Mouse (Mus musculus): ENCODE measurements around the gene Ipcef1.
A peak's percentile ranks its signal among the peaks of the same experiment; 100 is the strongest.

The Ipcef1 gene

DNA sequence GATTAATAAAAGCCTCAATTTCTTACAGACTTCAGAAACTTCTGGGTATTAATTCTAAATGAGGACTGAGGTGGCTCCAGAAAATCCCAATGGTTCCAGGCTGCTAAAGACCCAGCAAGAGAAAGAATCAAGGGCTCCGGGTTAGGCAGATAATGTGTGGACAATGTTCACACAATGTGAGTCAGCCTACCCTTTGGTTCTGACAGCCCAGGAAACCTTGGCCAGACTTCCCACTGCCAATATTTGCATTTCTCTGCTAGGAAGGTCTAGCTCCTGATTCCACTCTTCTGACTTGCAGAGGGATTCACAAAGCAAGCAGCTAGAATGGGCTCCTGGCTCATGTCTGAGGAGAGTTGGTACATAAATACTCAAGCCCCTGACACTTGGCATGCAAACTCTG is 83.9 kb downstream of the Ipcef1 start:
- no peak for DNase-seq (ENCODE audit: low read depth, low spot score)

DNA sequence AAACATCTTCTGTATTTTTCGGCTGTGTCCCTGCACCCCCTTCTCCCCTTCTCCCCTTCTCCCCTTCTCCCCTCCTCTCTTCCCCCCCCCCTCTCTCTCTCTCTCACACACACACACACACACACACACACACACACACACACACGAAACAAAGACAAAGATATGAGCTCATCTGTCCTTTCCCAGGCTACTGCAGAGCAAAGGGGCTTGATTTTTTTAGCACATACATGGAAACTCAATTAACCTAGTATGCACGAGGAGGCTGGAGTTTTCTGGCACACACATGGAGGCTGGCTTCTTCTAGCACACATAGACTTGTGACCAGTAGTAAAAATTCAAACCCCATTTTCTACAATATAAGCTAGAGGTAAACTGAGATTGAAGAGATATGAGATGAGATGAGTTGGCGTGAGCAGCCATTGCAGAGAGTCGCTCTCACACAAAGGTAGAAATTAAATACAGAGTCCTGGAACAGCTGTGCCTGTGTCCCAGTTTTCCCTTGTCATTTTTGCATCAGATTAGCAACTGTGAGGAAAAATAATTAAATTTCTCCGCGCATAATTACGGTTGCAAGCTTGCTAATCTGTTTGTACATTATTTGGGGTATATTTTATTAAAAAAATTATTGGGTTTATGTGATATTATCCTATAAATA is 84.6 kb downstream of the Ipcef1 start:
- no peak for DNase-seq (ENCODE audit: low read depth, low spot score)

DNA sequence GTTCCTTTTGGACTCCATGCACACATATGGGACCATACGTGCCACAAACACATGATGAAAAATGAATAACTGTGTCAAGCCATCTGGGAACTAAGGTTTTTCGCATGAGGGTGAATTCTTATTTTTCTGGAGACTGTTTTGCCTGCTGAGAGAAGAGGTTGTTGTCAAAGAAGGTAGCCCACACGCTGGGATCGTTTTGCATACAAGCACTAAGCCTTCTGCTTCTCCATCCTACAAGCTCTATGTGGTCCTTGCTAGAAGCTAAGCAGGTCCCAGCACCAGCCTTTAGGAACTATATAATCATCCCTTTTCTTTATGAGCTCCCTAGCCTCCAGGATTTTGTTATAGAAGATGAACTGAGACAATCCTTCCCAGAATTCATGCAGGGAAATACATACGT is 93.5 kb downstream of the Ipcef1 start:
- DNase-seq (ENCODE audit: low read depth, low spot score): no peak

DNA sequence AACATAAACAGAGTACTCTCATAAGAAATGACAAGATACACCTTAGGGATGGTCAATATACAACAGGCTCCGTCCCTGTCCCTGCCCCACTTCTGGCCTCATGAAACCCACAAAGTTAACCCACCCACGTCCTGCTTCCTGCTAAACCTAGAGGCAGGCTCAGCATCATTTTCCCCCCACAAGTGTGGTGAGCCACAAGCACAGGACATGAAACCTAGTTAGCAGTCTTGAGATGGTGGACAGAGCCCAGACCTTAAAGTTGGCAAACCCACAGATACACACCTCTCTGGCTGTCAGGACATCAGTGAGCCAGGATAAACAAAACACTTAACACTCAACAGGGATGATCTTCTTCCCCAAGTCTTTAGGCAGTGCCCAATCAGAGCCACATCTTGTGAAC is 95.9 kb downstream of the Ipcef1 start:
- DNase-seq (ENCODE audit: low read depth, low spot score): no peak

DNA sequence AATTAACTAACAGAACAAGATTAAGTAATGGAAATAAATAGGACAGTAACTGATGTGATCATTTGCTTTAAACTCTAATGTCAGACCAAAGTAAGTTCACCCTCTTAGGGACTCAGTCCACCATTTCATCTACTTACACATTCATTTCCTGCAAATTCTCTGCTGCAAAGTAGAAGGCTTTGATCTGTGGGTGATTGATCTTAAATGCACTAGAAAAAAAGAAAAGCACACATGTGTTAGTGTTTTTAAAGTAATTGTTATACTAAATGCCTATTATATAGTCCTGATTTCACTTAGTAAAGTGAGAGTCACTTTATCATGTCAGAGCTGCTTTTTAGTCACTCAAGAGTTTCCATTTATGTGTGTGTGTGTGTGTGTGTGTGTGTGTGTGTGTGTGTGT is 97.7 kb downstream of the Ipcef1 start:
- no peak for DNase-seq (ENCODE audit: low read depth, low spot score)

DNA sequence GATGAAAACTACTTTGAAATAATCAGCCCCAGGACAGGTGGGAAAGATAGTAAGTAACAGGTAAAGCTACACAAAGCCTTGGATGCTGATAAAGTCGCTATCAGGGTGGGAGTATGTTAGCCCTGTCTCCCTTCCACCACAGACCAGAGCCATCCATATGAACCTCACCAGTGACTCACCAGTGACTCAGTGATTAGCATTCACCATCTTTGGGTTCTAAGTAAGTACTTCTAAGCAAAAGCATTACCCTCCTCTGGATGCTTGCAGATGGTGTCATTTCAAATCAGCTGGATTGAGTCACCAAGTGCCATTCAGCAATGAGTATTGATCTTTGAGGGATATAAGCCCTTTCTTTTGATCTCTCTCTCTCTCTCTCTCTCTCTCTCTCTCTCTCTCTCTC is 99.2 kb downstream of the Ipcef1 start:
- DNase-seq (ENCODE audit: low read depth, low spot score): no peak

DNA sequence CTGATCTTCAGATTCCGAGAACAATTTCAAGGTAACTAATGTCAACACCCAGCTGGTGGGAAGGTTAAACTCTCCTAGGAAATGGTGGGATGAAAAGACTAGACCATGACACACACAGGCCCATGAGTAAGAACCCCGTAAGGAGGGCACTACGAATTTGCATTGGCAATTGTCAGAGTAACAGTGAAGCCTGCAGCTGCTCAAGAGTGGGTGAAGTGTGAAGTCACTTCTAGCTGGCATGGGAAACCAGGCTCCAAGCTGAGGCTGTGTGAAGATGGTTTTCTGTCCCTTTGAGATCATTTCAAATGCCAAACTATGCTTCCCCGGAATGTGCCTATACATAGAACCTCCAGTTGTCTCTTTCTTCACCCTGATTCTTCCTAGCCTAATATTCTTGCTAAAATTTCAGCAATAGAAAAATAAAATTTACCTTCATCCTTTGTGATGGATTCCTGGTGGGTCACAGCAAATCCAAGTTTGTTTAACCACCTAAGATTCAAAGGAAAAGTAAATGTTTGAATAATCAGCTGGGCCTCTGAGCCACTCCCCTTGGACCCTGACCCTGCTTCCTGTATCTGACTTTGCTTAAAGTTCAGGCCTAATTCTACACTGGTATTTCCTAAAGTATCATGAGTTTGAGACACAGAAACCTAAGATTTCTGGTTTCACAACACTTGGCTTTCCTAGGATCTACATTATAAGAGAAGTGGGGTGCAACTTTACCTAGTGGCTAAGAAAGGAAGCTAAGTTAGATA is 115.4 kb downstream of the Ipcef1 start:
- no peak for DNase-seq (ENCODE audit: low read depth, low spot score)

DNA sequence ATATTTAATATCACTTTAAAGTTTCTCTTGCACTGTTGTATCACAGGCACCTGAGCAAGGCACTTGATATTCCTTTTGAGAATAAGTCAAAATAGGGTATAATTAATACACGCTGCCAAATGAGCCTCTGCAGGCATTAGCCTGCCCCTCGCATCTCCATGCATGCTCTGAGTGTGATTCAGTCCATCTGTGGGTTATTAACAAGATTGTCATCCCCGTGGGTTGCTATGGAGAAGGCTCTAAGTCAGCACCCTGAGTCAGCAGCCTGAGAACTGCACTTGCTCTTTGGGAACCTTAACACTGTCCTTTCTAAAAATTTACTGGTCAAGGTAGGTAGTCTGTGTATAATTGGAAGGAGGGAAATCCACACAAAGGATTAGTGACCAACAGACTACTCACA is 117.5 kb downstream of the Ipcef1 start:
- no peak for DNase-seq (ENCODE audit: low read depth, low spot score)

DNA sequence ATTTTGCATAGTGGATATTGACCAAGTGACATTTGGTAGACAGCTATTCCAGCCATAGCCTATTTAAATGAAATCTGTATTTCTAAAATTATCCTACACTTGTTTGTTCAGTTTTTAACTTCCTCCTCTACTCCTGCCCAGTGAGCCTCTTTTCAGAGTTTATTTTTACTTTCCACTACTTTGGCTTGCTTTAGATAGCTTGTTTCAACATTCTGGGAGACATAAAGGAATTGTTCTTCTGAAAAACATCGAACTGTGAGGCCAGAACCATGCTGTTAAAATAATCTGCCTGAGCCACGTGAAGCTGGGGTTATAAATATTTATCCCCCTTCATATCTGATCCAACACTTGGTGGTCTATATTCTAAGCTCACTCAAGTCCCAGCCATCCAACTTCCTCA is 121.4 kb downstream of the Ipcef1 start:
- DNase-seq (ENCODE audit: low read depth, low spot score): no peak

DNA sequence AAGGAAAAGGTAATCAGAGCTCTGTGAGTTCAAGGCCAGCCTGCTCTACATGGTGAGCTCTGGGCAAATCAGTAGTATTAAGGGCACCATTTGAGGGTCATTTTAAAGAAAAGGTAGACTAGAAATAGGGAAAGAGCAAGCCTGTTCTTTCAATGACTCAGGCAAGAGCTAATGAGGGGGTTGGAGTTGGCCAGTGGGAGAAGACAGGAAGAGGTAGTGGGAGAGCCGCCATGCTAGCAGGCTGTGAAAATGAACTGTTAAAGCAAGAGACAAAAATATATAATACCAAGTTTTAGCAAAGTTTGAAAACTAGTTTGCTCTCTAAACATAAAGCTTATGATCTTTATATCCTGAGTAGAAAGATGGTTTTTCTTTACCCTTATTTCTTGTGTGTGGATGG is 121.9 kb downstream of the Ipcef1 start:
- DNase-seq (ENCODE audit: low read depth, low spot score): no peak

DNA sequence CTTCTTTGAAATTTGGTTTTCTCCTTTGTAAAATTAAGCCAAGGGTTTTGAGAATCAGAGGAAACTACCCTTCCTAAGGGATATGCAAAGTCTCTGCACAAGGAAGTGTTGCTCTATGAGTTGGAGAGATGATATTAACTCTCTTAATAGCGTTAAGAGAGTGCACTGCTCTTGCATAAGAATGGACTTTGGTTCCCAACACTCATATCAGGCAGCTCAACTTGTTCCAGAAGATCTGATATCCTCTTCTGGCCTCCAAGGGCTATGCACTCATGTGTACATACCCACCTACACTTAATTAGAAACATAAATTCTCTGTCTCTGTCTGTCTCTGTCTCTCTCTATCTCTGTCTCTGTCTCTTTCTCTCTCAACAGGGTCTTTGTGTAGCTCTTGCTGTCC is 123.4 kb downstream of the Ipcef1 start:
- DNase-seq (ENCODE audit: low read depth, low spot score): no peak

DNA sequence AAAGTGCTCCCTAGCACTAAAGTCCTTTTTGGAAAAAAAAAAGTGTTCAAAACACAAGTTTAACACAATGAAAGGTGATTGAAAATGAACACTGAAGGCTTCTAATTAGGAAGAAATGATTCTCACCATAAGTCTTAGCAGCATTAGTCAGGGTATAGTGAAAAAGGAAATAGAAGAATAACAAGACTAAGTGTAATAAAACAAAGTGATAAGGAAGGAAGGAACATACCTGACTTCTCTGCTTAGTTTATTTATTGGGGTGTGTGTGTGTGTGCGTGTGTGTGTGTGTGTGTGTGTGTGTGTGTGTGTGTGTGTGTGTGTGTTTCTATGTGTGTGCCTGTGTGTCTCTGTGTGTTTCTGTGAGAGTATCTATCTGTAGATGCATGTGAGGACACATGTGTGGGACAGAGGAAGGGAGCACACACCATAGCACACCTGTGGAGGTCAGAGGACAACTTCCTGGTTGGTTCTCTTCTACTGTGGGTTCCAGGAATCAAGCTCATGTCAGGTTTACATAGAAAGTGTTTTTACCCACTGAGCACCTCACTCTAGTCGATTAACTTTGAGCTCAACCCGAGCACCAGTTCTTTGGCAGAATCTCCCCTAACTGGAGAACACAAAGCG is 124.6 kb downstream of the Ipcef1 start:
- DNase-seq (ENCODE audit: low read depth, low spot score): no peak

DNA sequence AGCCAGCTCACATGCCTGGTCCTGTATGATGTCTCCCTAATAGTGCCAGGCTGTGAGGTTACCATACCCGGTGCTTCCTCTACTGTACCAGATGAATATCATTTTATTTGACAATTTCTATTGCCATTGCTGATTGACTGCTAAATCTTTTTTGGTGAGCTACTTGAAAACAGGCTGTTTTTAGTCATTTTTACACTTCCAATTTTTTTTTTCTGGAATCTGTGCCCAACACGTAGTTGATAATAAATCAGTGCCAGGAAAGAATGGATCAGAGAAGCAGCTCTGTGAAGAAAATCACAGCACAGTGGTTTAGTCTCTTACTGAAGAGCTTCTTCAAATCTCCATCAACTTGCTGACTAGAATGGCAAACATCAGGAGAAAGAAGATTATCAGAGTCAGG is 125.6 kb downstream of the Ipcef1 start:
- no peak for DNase-seq (ENCODE audit: low read depth, low spot score)

DNA sequence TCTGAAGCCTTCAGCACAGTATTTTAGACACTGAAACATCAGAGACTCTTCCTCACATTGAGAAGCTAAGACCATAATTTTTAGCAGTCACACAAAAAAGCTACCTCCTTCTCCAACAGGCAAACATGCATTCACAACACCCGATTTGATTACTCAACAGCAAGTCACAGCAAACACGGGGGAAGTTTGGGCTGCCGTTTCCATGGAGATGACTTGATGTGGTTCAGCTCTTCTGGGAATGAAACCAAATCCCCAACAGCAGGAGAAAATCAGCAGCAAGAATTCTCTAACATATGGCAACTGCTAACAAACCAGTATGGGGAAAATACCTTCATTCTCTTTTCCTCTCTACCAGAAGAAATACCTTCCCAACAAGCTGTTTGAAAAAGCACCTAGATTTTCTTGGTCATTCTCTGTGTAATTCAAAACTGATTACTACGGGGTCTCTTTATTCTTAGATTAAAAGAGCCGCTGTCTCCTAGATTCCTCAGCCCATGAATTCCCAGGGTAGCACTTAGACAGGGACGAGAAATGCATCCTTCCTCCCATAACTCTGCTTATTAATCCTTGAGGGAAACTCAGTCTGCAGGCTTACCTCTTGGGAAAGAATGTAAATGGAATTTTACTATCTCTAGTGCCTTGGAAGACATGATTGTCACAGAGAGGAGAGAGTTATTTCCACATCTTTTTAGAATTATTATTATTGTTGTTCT is 135.6 kb downstream of the Ipcef1 start:
- DNase-seq (ENCODE audit: low read depth, low spot score): peak; percentile 11

DNA sequence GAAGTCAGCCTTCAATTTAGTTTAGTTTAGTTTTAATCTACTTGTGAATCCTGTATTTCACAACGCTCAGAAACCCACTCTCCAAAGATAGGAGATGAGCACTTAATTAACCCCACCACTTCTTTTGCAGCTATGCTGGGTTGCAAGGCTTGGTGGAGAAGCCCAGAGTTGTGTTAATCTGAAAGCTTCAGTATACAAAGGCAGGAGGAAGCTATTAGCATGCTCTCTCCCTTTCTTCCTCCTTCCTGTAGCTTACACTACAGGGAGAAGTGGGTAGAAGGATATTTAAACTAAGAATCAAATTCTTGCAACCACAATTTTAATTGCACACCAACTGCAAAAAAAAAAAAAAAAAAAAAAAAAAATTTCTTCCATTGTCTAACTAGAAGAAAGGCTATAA is 136.3 kb downstream of the Ipcef1 start:
- no peak for DNase-seq (ENCODE audit: low read depth, low spot score)

DNA sequence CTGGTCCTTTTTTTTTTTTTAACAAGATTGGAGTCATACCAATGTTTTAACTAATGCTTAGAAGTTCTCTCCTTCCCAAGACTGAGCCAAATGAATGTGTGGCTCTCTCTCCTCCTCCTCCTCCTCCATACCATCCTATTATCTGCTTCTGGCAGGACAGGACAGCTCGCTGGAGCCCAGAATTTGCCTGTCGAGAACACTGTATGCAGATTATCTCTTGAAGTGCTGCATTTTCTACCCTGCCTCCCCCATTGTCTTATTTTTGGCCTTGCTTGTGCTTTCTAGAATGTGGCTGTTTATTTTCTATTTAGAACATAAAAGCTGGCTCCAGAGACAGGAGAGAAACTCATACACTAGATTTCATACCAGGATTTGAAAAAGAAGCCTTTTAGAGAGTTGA is 142.5 kb downstream of the Ipcef1 start:
- DNase-seq (ENCODE audit: low read depth, low spot score): no peak

DNA sequence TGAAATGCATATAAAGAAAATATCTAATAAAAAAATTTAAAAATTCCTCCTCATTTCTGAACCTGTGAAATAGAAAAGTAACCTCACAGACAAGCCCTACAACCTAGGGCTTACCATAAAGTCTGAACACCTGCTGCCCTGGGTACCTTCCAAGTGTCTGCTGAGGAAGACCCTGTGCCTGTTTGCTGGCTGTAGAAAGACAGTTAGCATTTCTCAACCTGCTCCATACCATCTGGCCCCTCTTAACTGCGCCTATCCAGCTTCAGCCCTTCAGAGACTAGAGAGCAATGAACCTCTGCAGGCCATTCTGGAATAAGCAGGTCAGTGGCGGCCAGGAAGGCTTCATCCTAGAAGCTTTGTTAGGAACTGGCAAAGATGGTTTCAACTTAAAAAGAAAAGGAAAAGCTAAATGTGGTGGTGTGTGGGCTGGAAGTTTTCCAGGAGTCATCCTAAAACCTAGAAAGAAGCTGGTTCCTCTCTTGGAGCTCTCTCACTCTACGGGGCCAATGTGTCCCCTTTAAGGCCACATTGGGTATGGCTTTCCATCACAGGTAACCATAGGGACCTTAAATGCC is 150.4 kb downstream of the Ipcef1 start:
- DNase-seq (ENCODE audit: low read depth, low spot score): no peak

DNA sequence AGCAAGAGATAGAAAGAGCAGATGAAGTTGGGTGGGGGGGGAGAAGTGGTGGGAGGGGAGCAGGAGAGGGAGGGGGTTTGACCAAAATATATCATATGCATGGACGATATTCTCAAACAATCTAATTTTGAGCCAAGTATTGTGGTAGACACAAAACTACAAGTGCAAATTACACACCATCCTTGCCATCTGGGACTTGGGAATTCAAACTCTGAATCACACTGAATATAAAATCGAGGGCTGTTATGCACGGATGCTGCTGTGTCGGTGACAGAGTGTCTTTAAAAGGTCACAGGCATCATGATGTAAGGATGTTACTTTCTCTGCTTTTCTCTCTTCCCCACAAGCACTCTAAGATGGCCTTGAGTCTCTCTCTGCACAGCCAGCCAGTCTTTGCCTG is 152.2 kb downstream of the Ipcef1 start:
- DNase-seq (ENCODE audit: low read depth, low spot score): no peak

DNA sequence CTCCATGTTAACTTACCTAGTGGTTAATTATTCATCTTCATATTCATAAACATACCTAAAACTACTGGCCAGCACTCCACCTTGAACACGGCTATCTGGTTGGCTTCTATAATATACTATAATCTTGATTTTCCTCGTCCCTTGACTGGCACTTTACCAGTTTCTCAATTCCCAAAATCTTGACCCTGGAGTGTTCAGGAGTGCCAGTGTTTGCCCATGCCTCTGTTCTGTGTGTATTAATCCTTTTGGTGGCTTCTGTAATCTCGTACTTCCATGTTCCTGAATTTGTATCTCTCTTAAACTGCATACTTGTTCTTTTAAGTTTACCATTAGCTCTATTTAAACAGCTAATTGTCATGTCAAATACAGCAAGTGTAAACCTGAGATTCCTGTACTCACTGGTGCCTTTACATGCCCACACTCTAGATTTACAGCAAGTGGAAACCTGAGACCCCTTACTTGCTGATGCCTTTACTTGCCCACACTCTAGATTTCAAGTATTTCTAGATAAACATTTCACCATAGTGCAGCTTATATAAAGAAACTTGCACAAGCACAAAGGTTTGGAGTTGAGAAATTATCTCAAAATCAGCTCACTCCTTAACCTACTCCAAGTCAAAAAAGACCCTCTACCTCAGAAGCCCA is 155.5 kb downstream of the Ipcef1 start:
- no peak for DNase-seq (ENCODE audit: low read depth, low spot score)

DNA sequence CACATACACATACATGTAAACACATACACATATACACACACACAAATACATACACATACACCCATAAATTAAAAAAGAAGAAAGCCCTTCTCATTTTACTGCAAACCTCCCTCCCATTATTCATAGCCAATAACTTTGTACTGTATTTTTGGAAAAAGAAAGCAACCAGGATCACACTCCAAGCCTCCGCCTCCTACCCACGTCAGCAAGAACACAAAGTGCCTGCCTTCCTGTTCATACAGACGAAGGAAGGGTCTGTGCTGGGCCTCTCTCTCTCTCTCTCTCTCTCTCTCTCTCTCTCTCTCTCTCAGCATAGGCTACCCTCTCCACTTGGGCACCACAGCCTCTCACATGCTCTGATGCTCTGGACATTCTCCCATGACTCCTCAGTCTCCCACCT is 156.5 kb downstream of the Ipcef1 start:
- no peak for DNase-seq (ENCODE audit: low read depth, low spot score)

DNA sequence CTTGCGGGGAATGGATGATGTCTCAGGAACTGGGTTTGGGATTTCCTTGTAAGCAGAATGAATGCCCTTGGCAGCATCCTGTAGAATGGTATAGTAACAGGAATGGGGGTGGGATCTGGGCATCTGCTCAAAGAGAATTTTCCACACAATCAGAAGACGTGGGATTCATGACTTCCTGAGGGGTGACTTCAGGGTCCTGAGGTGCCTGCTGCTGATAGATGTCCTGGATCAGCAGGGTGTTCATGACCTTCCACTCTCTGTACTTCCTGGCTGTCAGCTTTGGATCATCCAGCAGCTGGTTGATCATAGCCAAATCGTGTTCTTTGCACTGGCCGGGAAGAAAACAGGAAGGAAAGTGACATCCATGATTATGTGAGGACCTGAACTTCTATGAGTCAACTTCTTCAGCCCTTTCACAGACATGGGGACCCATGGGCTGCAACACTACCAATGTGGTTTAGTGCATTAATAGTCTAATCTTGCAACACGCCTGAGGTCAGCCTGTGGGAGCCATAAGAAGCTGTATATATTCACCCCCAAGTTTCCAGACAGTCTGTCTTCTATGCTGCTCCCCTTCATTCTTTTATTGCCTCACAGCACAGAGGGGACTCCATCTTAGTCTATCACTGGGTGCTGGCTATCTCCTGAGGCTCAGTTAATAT is 161.8 kb downstream of the Ipcef1 start:
- DNase-seq (ENCODE audit: low read depth, low spot score): no peak

Measured in retina, adult 2 months (tissue).